Mouse (Mus musculus): ENCODE measurements around the gene Srprb. TPM values are rescaled to one million over a fixed set of nuclear protein-coding genes. Genes with fewer than 3 reads are reported as not detected.

The Srprb gene
- polyA plus RNA-seq, 1 experiment: not detected

- Histone ChIP-seq H3K4me1 (ENCODE audit: control insufficient read depth, insufficient read depth, low read length) (peaks cover 8% of the 10 kb centered on the region), H3K27ac (ENCODE audit: insufficient read depth, low read depth, low read length) (no peak overlapping the region), H3K4me3 (ENCODE audit: insufficient read depth, low read depth, low read length) (no peak overlapping the region)
- 95% methylated on average over 7 of the region's 7 CpGs for WGBS
- TF ChIP-seq CTCF (IDR thresholded peaks at IDR 0.05; ENCODE audit: insufficient read depth, low read depth, low read length) (no peak), POLR2A (IDR thresholded peaks at IDR 0.05; ENCODE audit: insufficient read depth, low read depth, low read length) (no peak)
Measured at GRCm38 (mm10) chr9:103232232-103233005, 30.5 kb upstream of the Srprb start.

GRCm38 (mm10) chr9:103230151-103230951 is 28.4 kb upstream of the Srprb start, which contains the start of the genes Gm20425 and Trf:
TSS of gene Gm20425 (minus strand) at chr9:103230307.
TSS of gene Trf (minus strand) at chr9:103230444.
- H3K4me1 ChIP-seq (ENCODE audit: control insufficient read depth, insufficient read depth, low read length): peaks cover 8% of the 10 kb centered on the region
- no peak within 1 kb of the TSS for H3K27ac ChIP-seq (ENCODE audit: insufficient read depth, low read depth, low read length)
- peak within 1 kb of the TSS; percentile 18 for H3K4me3 ChIP-seq (ENCODE audit: insufficient read depth, low read depth, low read length)
- TF ChIP-seq POLR2A (IDR thresholded peaks at IDR 0.05; ENCODE audit: insufficient read depth, low read depth, low read length) (no peak), CTCF (IDR thresholded peaks at IDR 0.05; ENCODE audit: insufficient read depth, low read depth, low read length) (no peak)
- WGBS: 38% methylated on average over 29 of the region's 29 CpGs

- Histone ChIP-seq H3K4me3 (ENCODE audit: insufficient read depth, low read depth, low read length) (no peak overlapping the region), H3K27ac (ENCODE audit: insufficient read depth, low read depth, low read length) (no peak overlapping the region), H3K4me1 (ENCODE audit: control insufficient read depth, insufficient read depth, low read length) (peaks cover 8% of the 10 kb centered on the region)
- no peak for TF ChIP-seq POLR2A (IDR thresholded peaks at IDR 0.05; ENCODE audit: insufficient read depth, low read depth, low read length)
- no peak for TF ChIP-seq CTCF (IDR thresholded peaks at IDR 0.05; ENCODE audit: insufficient read depth, low read depth, low read length)
- WGBS: 93% methylated on average over 15 of the region's 15 CpGs
Measured at GRCm38 (mm10) chr9:103229037-103229867, 27.3 kb upstream of the Srprb start.

GRCm38 (mm10) chr9:103228370-103229003 is 26.6 kb upstream of the Srprb start:
- H3K4me1 ChIP-seq (ENCODE audit: control insufficient read depth, insufficient read depth, low read length): peaks cover 8% of the 10 kb centered on the region
- TF ChIP-seq POLR2A (IDR thresholded peaks at IDR 0.05; ENCODE audit: insufficient read depth, low read depth, low read length) (no peak), CTCF (IDR thresholded peaks at IDR 0.05; ENCODE audit: insufficient read depth, low read depth, low read length) (no peak)
- WGBS: 81% methylated on average over 13 of the region's 13 CpGs

GRCm38 (mm10) chr9:103227760-103228159 is 25.8 kb upstream of the Srprb start:
- Histone ChIP-seq H3K4me1 (ENCODE audit: control insufficient read depth, insufficient read depth, low read length) (peaks cover 8% of the 10 kb centered on the region), H3K27ac (ENCODE audit: insufficient read depth, low read depth, low read length) (no peak overlapping the region), H3K4me3 (ENCODE audit: insufficient read depth, low read depth, low read length) (no peak overlapping the region)
- TF ChIP-seq POLR2A (IDR thresholded peaks at IDR 0.05; ENCODE audit: insufficient read depth, low read depth, low read length) (no peak), CTCF (IDR thresholded peaks at IDR 0.05; ENCODE audit: insufficient read depth, low read depth, low read length) (no peak)
- 95% methylated on average over 16 of the region's 16 CpGs for WGBS

More at GRCm38 (mm10) chr9:103228370-103229003, 26.6 kb upstream of the Srprb start:
- no peak overlapping the region for H3K4me3 ChIP-seq (ENCODE audit: insufficient read depth, low read depth, low read length)
- no peak overlapping the region for H3K27ac ChIP-seq (ENCODE audit: insufficient read depth, low read depth, low read length)

- TF ChIP-seq CTCF (IDR thresholded peaks at IDR 0.05; ENCODE audit: insufficient read depth, low read depth, low read length) (no peak), POLR2A (IDR thresholded peaks at IDR 0.05; ENCODE audit: insufficient read depth, low read depth, low read length) (no peak)
- H3K4me3 ChIP-seq (ENCODE audit: insufficient read depth, low read depth, low read length): no peak overlapping the region
- peaks cover 8% of the 10 kb centered on the region for H3K4me1 ChIP-seq (ENCODE audit: control insufficient read depth, insufficient read depth, low read length)
- no peak overlapping the region for H3K27ac ChIP-seq (ENCODE audit: insufficient read depth, low read depth, low read length)
- 87% methylated on average over 15 of the region's 15 CpGs for WGBS
Measured at GRCm38 (mm10) chr9:103226806-103227205, 24.9 kb upstream of the Srprb start.

GRCm38 (mm10) chr9:103225464-103225863 is 23.5 kb upstream of the Srprb start:
- Histone ChIP-seq H3K27ac (ENCODE audit: insufficient read depth, low read depth, low read length) (no peak overlapping the region), H3K4me3 (ENCODE audit: insufficient read depth, low read depth, low read length) (no peak overlapping the region), H3K4me1 (ENCODE audit: control insufficient read depth, insufficient read depth, low read length) (peaks cover 5% of the 10 kb centered on the region)
- 70% methylated on average over 3 of the region's 3 CpGs for WGBS
- TF ChIP-seq POLR2A (IDR thresholded peaks at IDR 0.05; ENCODE audit: insufficient read depth, low read depth, low read length) (no peak), CTCF (IDR thresholded peaks at IDR 0.05; ENCODE audit: insufficient read depth, low read depth, low read length) (no peak)

GRCm38 (mm10) chr9:103224721-103225120 is 22.8 kb upstream of the Srprb start:
- no peaks in the 10 kb centered on the region for H3K4me1 ChIP-seq (ENCODE audit: control insufficient read depth, insufficient read depth, low read length)
- no peak for TF ChIP-seq CTCF (IDR thresholded peaks at IDR 0.05; ENCODE audit: insufficient read depth, low read depth, low read length)
- TF ChIP-seq POLR2A (IDR thresholded peaks at IDR 0.05; ENCODE audit: insufficient read depth, low read depth, low read length): no peak
- H3K4me3 ChIP-seq (ENCODE audit: insufficient read depth, low read depth, low read length): no peak overlapping the region
- no peak overlapping the region for H3K27ac ChIP-seq (ENCODE audit: insufficient read depth, low read depth, low read length)
- 97% methylated on average over 7 of the region's 7 CpGs for WGBS
